Mouse (Mus musculus) intestine, postnatal 0 days (tissue): ENCODE data around the gene Mfsd2a. TPM values are rescaled to one million over a fixed set of nuclear protein-coding genes. Genes with fewer than 3 reads are reported as not detected.

Experiments used
- ATAC-seq: fragments of 200-750 bp; cut with Nextera tagmentation; 2 replicates; pipeline ENCODE4 v1.8.0; 2017; ENCODE audit warnings: mild to moderate bottlenecking, moderate TSS enrichment, moderate library complexity
- H3K27ac ChIP-seq: fragments of 300-500 bp; sonication (generic); 2 replicates; pipeline ENCODE4 v1.5.1; 2014; ENCODE audit warnings: mild to moderate bottlenecking, low read depth, low read length, moderate library complexity
- H3K27me3 ChIP-seq: fragments of 300-500 bp; sonication (generic); replicated peaks from 2 replicates; pipeline ENCODE4 v1.6.1; 2014; ENCODE audit warnings: low read length, mixed read lengths; ENCODE audit not compliant: control insufficient read depth, insufficient read depth
- H3K36me3 ChIP-seq: fragments of 300-500 bp; sonication (generic); 2 replicates; pipeline ENCODE4 v1.6.1; 2014; ENCODE audit warnings: mild to moderate bottlenecking, moderate library complexity; ENCODE audit not compliant: control insufficient read depth, insufficient read depth
- H3K4me1 ChIP-seq: fragments of 300-500 bp; sonication (generic); replicated peaks from 2 replicates; pipeline ENCODE4 v1.6.1; 2014; ENCODE audit warnings: antibody characterized with exemption, low read length, mixed read lengths; ENCODE audit not compliant: control insufficient read depth, insufficient read depth
- H3K4me2 ChIP-seq: fragments of 300-500 bp; sonication (generic); replicated peaks from 2 replicates; pipeline ENCODE4 v1.6.1; 2014; ENCODE audit warnings: low read depth, mild to moderate bottlenecking, moderate library complexity
- H3K4me3 ChIP-seq: fragments of 300-500 bp; sonication (generic); 2 replicates; pipeline ENCODE4 v1.5.1; 2014; ENCODE audit warnings: low read depth, low read length
- H3K9ac ChIP-seq: fragments of 300-500 bp; sonication (generic); 2 replicates; pipeline ENCODE4 v1.6.1; 2014; ENCODE audit warnings: mild to moderate bottlenecking, low read depth, low read length
- H3K9me3 ChIP-seq: fragments of 300-500 bp; sonication (generic); 2 replicates; pipeline ENCODE4 v1.6.1; 2016; ENCODE audit warnings: mixed run types; ENCODE audit not compliant: control insufficient read depth
- CTCF ChIP-seq: sonication (generic); IDR thresholded peaks from 2 replicates; pipeline ENCODE4 v1.5.1; 2016; ENCODE audit warnings: low read depth, mild to moderate bottlenecking, control low read depth, antibody characterized with exemption, moderate library complexity
- WGBS: fragments of 180-500 bp; shearing (Covaris S2); extraction: QIAGEN DNeasy Blood & Tissue Kit; methylation state at CpG from one replicate; pipeline ENCODE4 v1.1.7; 2014; 5-methylcytosine and 5-hydroxymethylcytosine counted together
- polyA plus RNA-seq: library from polyadenylated mRNA; unstranded; fragments of >200 nt; fragmentation: Nextera tagmentation; extraction: Ambion mirVana; gene quantifications from 2 replicates; pipeline ENCODE4 v1.2.1, GENCODE M21; 2015

The Mfsd2a gene
- 189 and 247 TPM in 2 replicates for polyA plus RNA-seq

- peak; percentile 71 for ATAC-seq
- Histone ChIP-seq H3K9me3 (no peaks in the 10 kb centered on the region), H3K9ac (peak within 1 kb of the TSS; percentile 68), H3K36me3 (no peaks in the 10 kb centered on the region), H3K4me1 (0 out of 2 replicates have a peak, but pooled peaks cover 8% of the 10 kb centered on the region), H3K4me2 (peak within 1 kb of the TSS; percentile 92), H3K27me3 (no peaks in the 10 kb centered on the region), H3K27ac (peak within 1 kb of the TSS; percentile 73), H3K4me3 (peak within 1 kb of the TSS; percentile 62)
- under 1% methylated on average over 27 of the region's 27 CpGs for WGBS
- no peak for TF ChIP-seq CTCF
These were observed at the start of gene Mfsd2a for GRCm38 (mm10) chr4:122961100-122961567. Gene Mfsd2a, minus strand, starts transcription at chr4:122961188.

- H3K9me3 ChIP-seq, result no peaks in the 10 kb centered on the region
- H3K4me2 ChIP-seq, result no peak overlapping the region
- H3K9ac ChIP-seq, result no peak overlapping the region
- no peak overlapping the region for H3K27ac ChIP-seq
- no peaks in the 10 kb centered on the region for H3K36me3 ChIP-seq
- no peak overlapping the region for H3K4me3 ChIP-seq
- TF ChIP-seq CTCF, result no peak
- no peaks in the 10 kb centered on the region for H3K4me1 ChIP-seq
- 29% methylated on average over 15 of the region's 15 CpGs for WGBS
- no peaks in the 10 kb centered on the region for H3K27me3 ChIP-seq
- no peak for ATAC-seq
These were observed 44.3 kb upstream of the Mfsd2a start for GRCm38 (mm10) chr4:123005054-123005966.

GRCm38 (mm10) chr4:123000617-123001342 is 39.8 kb upstream of the Mfsd2a start:
- ATAC-seq, result no peak
- 79% methylated on average over 17 of the region's 17 CpGs for WGBS
- Histone ChIP-seq H3K9me3 (no peaks in the 10 kb centered on the region), H3K27ac (no peak overlapping the region), H3K27me3 (no peaks in the 10 kb centered on the region; the same call in 1 of the 2 replicates), H3K4me2 (no peak overlapping the region), H3K4me1 (no peaks in the 10 kb centered on the region), H3K36me3 (no peaks in the 10 kb centered on the region), H3K4me3 (no peak overlapping the region), H3K9ac (no peak overlapping the region)
- no peak for TF ChIP-seq CTCF

GRCm38 (mm10) chr4:123000130-123000529 is 39.1 kb upstream of the Mfsd2a start:
- TF ChIP-seq CTCF, result no peak

GRCm38 (mm10) chr4:122999263-122999691 is 38.3 kb upstream of the Mfsd2a start:
- Histone ChIP-seq H3K4me1 (no peaks in the 10 kb centered on the region), H3K9ac (no peak overlapping the region), H3K27ac (no peak overlapping the region), H3K4me2 (no peak overlapping the region), H3K4me3 (no peak overlapping the region), H3K27me3 (no peaks in the 10 kb centered on the region; the same call in 1 of the 2 replicates), H3K36me3 (no peaks in the 10 kb centered on the region), H3K9me3 (no peaks in the 10 kb centered on the region)
- no peak for ATAC-seq
- no peak for TF ChIP-seq CTCF
- 44% methylated on average over 4 of the region's 4 CpGs for WGBS

More at GRCm38 (mm10) chr4:123000130-123000529, 39.1 kb upstream of the Mfsd2a start:
- H3K27me3 ChIP-seq, result no peaks in the 10 kb centered on the region; the same call in 1 of the 2 replicates
- ATAC-seq, result no peak
- H3K4me2 ChIP-seq, result no peak overlapping the region
- no peaks in the 10 kb centered on the region for H3K9me3 ChIP-seq
- H3K4me1 ChIP-seq, result no peaks in the 10 kb centered on the region
- WGBS, result 86% methylated on average over 14 of the region's 14 CpGs
- no peak overlapping the region for H3K4me3 ChIP-seq
- no peak overlapping the region for H3K27ac ChIP-seq
- no peaks in the 10 kb centered on the region for H3K36me3 ChIP-seq
- H3K9ac ChIP-seq, result no peak overlapping the region
